Mouse (Mus musculus): Measurements from ENCODE around the gene Cntnap2.
"Not testable (repeated sequence)": the region's sequence is repeated elsewhere in the genome, so short reads cannot be mapped to it uniquely, and the experiment has no call there.

Gene Cntnap2

GRCm38 (mm10) chr6:47182252-47182651 lies 2123.1 kb downstream of the Cntnap2 start:
- no peak for DNase-seq

- DNase-seq, result no peak
Observed at GRCm38 (mm10) chr6:47182756-47183155, 2123.6 kb downstream of the Cntnap2 start.

DNA sequence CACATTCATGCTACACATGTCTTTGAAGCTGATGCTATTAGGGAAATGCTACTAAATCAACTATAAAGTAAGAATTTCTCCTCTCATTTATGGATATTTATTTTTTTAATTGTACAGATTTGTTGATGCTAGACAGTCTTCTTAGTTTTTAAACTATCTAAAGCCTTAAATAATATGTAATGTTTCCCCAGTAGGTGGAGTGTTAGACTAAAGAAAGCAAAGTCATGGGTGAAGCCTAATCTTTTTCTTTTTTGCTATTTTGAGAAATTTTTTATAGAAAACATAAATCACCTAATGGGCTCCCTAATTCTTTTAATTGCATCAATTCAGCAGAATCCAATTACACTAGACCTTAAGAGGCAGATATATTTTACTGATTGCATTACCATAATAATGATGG lies 2124.7 kb downstream of the Cntnap2 start:
- not testable (repeated sequence) for DNase-seq

GRCm38 (mm10) chr6:47188193-47188592 lies 2129.0 kb downstream of the Cntnap2 start:
- DNase-seq, result peak; percentile 70 to 71

DNA sequence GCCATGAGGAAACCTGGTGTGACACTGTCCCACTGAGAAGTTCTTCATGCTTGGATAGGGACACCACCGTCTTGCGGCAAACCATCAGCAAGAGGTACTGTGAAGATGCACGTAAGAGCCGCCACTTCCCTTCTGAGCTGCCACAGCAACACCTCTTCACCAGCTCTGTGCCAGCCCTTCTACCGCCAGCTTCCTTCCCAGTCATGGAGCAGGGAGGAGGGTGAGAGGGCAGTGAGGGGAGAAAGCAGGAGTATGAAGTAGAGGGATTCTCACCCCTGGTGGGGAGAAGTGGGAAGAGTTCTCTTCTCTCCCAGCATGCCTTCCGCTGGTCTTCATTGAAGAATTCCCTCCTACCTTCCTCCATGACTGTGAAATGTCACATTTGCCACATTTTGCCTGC lies 2129.4 kb downstream of the Cntnap2 start:
- DNase-seq, result not testable (repeated sequence)

- DNase-seq, result no peak
Observed at GRCm38 (mm10) chr6:47190282-47190681, 2131.1 kb downstream of the Cntnap2 start.

- DNase-seq, result peak; percentile 63 to 71
Observed at GRCm38 (mm10) chr6:47191277-47191800, 2132.2 kb downstream of the Cntnap2 start.

DNA sequence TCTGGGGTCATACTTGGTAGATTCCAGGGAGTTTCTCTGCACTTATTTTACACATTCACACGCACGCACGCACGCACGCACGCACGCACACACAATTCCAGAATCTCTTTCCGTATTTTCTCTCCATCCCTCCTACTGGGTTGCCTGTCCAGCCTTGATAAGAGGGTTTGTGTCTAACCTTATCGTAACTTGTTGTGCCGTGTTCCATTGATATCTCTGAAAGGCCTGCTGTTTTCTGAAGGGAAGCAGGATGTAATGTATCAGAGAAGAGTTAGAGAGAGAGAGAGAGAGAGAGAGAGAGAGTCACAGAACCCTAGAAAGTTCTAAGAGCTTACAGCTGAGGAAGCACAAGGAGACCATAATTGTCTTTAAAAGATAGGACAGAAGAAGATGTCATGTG lies 2132.8 kb downstream of the Cntnap2 start:
- DNase-seq, result no peak

- DNase-seq, result no peak
Observed at GRCm38 (mm10) chr6:47192478-47192877, 2133.3 kb downstream of the Cntnap2 start.

DNA sequence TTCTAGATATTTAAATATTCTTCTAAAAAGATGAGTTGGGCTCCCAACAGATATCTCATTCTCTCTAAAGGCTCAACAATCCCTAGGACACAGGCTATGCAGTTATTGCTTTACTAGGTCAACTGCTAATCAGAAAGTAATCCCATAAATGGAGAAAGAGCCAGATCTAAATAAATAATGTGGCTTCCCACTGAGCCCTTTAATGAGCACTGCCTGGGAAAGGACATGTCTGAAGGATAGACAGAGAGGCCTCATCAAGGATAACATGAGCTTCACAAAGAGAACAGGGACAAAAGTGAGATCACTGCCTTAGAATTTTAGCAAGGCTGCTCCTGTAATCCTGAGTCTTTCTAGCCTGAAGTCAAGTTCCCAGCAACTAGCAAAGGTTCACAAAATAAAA lies 2138.4 kb downstream of the Cntnap2 start:
- no peak for DNase-seq

GRCm38 (mm10) chr6:47200671-47201070 lies 2141.5 kb downstream of the Cntnap2 start:
- no peak for DNase-seq

GRCm38 (mm10) chr6:47208031-47208430 lies 2148.9 kb downstream of the Cntnap2 start:
- DNase-seq, result no peak

DNA sequence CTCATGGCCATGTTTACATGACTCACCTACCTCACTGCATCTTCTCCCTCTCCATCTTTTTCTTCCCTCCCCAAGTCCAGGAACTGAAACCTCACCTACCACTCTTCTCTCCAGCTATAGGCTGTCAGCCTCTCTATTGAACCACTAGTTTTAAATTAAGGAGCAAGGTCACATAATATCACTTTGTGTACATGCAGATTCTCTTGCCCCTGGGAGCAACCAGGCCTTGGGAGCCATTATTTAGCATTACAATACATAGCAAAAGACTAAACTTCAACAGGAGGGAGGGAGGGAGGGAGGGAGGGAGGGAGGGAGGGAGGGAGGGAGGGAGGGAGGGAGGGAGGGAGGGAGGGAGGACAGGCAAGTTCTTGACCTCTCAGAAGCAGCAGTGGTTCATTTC lies 2155.6 kb downstream of the Cntnap2 start:
- DNase-seq, result no peak

GRCm38 (mm10) chr6:47223578-47223977 lies 2164.4 kb downstream of the Cntnap2 start:
- not testable (repeated sequence) for DNase-seq

DNA sequence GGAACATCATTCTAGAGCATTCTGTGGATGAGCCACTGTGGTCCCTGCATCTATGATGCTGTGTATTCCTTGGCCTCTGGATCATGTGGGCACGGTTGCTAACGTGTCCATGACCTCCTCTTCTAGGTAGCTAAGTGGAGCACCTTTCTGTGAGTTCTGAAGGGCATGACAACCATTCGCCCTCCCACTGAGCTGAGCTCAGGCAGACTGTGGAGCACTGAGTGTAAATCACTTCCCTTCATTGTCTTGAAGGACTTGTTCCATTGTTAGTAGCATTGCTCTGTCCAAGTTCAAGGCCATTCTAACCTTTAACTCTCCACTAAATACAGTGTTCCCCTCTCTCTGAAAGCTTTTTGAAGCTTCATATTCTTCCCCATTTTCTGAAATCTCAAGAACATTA lies 2166.2 kb downstream of the Cntnap2 start:
- not testable (repeated sequence) for DNase-seq

DNA sequence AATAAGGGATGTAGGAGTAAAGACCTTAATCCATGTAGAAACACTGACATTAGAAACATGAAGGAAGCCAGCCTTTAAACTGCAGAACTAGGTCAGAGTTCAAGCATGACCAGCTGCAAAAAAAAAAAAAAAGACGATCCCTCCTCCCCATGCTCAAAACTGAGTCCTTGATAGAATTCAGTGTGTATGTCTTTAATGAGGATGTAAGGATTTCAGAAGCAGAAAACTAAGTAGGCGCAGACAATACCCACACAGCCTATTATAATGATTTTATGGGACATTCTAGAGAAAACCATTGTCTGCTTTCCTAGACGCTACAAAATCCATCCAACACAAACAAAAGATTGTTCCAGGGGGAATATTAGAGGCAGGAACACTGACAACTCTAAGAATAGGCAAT lies 2168.4 kb downstream of the Cntnap2 start:
- no peak for DNase-seq

GRCm38 (mm10) chr6:47228676-47229317 lies 2169.6 kb downstream of the Cntnap2 start:
- DNase-seq, result peak in 1 of 2 experiments; percentile 4

DNA sequence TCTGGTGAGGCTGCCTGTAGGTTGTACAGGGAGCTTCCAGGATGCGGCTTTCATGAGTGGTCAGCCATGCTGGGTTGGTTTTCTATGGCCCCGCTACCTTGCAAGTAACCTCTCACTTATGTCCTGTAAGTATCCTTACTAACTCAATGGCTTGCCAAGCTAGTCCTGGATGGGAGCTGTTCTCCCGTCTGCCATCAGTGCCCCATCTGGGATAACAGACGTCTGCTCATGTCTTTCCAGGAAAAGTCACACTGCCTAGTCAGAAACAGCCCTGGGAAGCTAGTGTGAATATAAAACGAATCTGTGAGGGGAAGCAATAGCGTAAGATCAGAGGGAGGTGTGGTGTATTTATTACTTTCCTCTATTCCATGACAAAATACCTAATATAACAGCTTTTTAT lies 2172.4 kb downstream of the Cntnap2 start:
- DNase-seq, result no peak

DNA sequence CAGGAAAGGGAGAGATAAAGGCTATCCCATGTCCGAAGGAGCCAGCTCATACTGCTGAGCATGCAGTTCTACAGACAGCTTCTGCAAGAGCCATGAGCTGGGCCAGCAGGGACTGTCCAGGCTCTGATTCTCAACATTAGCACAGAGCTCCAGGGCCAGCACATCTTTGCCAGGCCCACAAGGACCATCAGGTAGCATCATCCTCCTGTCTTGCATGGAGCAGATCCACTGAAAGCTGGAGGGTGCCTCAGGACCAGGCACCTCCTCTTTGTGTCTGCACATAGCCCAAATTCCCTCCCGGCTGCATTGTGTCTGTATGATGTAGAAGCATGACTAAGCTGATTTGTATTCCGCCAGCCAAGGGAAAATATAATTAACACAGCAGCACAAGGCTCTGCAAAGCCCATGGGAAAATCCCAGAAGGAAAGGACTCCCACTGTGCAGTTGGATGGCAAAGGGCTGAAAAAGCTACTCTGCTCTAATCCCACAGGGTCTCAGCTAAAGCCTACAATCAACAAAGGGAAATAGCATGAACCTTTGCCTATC lies 2180.3 kb downstream of the Cntnap2 start:
- DNase-seq, result no peak

DNA sequence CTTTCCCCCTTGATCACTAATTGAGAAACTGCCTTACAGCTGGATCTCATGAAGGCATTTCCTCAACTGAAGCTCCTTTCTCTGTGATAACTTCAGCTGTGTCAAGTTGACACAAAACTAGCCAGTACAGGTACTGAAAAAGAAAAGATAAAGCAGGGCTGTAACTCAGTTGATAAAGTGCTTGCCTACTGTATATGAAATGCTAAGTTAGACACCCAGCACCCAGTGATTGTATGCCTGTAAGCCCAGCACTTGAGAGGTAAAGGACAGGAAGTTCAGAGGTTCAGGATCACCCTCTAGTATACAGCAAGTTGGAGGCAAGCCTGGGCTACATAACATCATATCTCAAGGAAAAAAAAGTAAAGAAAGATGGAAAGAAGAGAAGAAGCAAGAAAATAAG lies 2182.2 kb downstream of the Cntnap2 start:
- no peak for DNase-seq

DNA sequence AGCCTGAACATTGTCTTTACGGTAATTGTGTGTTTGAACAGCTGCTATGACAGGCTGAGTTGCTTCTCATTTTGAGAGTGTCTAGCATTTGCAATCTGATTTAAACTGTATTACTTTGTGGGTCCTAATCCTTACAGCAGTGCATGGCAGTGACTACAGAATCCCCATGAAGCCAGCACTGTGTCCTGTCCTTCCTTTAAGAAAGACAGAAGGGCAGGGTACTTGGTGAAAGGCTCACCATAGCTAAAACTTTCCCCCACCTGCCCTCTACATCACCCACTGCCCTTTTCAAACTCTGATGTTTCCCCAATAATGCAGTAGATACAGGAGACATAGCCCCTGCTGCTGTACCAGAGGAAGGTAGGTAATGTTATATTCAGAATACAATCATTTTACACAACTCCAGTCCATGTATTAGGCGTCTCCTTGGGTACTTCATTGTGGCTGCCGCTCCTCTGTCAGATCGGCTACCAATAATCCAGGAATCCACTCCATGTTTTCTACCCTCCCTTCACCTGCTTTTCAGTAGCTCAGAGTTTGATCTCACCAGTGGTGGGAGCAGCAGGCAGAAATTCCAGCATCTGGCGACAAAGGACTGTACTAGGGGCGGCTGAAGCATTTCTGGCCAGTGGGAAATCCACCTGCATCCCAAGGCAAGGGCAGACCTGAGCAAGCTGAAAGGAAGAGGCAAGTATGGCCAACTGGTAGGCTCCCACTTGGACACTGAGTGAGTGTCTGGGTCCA lies 2184.9 kb downstream of the Cntnap2 start:
- peak; percentile 22 to 55 for DNase-seq

DNA sequence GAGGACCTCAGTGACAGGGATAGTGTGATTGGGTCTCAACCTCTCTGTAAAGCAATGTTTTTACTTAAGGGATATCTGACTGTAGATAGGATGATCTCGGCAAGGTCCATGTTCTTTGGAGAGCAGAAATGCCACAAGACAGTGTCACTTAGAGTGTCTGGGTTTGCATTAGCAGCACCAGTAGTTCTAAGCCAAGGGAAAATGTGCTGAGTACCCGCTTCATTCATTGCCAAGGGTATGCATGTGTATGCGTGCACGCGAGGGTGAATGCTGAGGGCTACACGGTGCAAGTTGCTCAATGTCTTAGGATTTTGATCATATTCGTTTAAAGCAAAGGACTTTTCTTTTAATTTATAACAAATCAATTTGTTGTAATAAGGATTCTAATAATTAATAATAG lies 2185.5 kb downstream of the Cntnap2 start:
- DNase-seq, result no peak

DNA sequence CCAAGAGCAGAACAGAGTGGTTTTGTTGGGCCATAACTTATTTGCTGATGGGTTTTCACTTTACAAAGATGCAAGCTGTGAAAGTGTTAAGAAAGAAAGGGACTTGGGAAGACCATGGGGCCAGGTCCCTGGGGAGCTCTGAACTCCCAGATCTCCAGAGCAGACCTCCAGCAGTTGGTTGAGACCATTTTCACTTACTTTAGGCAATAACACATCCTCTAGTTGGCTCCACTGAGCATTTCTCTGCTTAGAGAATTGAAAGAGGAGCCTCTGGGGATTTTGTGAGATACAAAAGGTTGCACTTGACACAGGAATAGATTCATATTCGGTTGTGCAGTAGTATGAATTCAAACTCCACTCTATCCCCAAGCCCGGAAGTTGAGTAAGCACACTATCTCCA lies 2196.1 kb downstream of the Cntnap2 start:
- no peak for DNase-seq

Data from kidney, postnatal 4 days (tissue).